Mouse (Mus musculus): Measurements from ENCODE around the gene Tmem240. TPM values are rescaled to one million over a fixed set of nuclear protein-coding genes. Genes with fewer than 3 reads are reported as not detected.

Tmem240 gene
- polyA plus RNA-seq, 1 experiment, result 0.54 TPM

GRCm38 (mm10) chr4:155790021-155790489, 55.5 kb downstream of the Tmem240 start, which contains the start of gene Ankrd65:
TSS of gene Ankrd65 (plus strand) at chr4:155790439.
- Histone ChIP-seq H3K9ac (ENCODE audit: low read depth, poor library complexity, severe bottlenecking) (no peak within 1 kb of the TSS), H3K9me3 (replicated peaks; ENCODE audit: control insufficient read depth, insufficient read depth, low read length, poor library complexity, severe bottlenecking) (no peaks in the 10 kb centered on the region), H3K36me3 (ENCODE audit: control insufficient read depth, insufficient read depth, low read length, poor library complexity, severe bottlenecking) (no peaks in the 10 kb centered on the region), H3K4me1 (ENCODE audit: control insufficient read depth, insufficient read depth, low read length) (no peaks in the 10 kb centered on the region), H3K27ac (ENCODE audit: insufficient read depth, low read length) (no peak within 1 kb of the TSS), H3K27me3 (ENCODE audit: control insufficient read depth, insufficient read depth, low read length, poor library complexity, severe bottlenecking) (no peaks in the 10 kb centered on the region), H3K4me3 (ENCODE audit: low read depth, low read length) (no peak within 1 kb of the TSS)
- TF ChIP-seq CTCF (IDR thresholded peaks at IDR 0.05; ENCODE audit: low read depth, low read length) (no peak), POLR2A (IDR thresholded peaks at IDR 0.05; ENCODE audit: insufficient read depth, low read length) (no peak), EP300 (IDR thresholded peaks at IDR 0.05; ENCODE audit: insufficient read depth, low read depth, low read length) (no peak)

Other genes starting within 250 kb of the Tmem240 start
- 534 and 541 TPM in 2 replicates for gene Gnb1, start 243.4 kb upstream of the Tmem240 start, polyA plus RNA-seq (2011; ENCODE audit: insufficient read depth, insufficient read length, low read depth, missing spikeins)
- gene Nadk, start 172.4 kb upstream of the Tmem240 start, polyA plus RNA-seq (2011; ENCODE audit: insufficient read depth, insufficient read length, low read depth, missing spikeins), result 108 and 116 TPM in 2 replicates
- gene Slc35e2, start 133.4 kb upstream of the Tmem240 start, polyA plus RNA-seq (2011; ENCODE audit: insufficient read depth, insufficient read length, low read depth, missing spikeins), result 19.4 and 20.2 TPM in 2 replicates
- 105 and 113 TPM in 2 replicates for gene Cdk11b, start 109.9 kb upstream of the Tmem240 start, polyA plus RNA-seq (2011; ENCODE audit: insufficient read depth, insufficient read length, low read depth, missing spikeins)
- not detected in 2 replicates for gene Gm10563, start 89.4 kb upstream of the Tmem240 start, polyA plus RNA-seq (2011; ENCODE audit: insufficient read depth, insufficient read length, low read depth, missing spikeins)
- gene Mmp23, start 81.4 kb upstream of the Tmem240 start, polyA plus RNA-seq (2011; ENCODE audit: insufficient read depth, insufficient read length, low read depth, missing spikeins), result 11.7 and 13.6 TPM in 2 replicates
- gene Mib2, start 65.6 kb upstream of the Tmem240 start, polyA plus RNA-seq (2011; ENCODE audit: insufficient read depth, insufficient read length, low read depth, missing spikeins), result 13.4 and 18.4 TPM in 2 replicates
- gene Fndc10, start 40.5 kb upstream of the Tmem240 start, polyA plus RNA-seq (2011; ENCODE audit: insufficient read depth, insufficient read length, low read depth, missing spikeins), result 11.9 and 15.0 TPM in 2 replicates
- gene Ssu72, start 30.0 kb upstream of the Tmem240 start, polyA plus RNA-seq (2011; ENCODE audit: insufficient read depth, insufficient read length, low read depth, missing spikeins), result 144 and 151 TPM in 2 replicates
- gene Atad3a, start 26.3 kb downstream of the Tmem240 start, polyA plus RNA-seq (2011; ENCODE audit: insufficient read depth, insufficient read length, low read depth, missing spikeins), result 78.2 and 89.5 TPM in 2 replicates
- gene Vwa1, start 39.9 kb downstream of the Tmem240 start, polyA plus RNA-seq (2011; ENCODE audit: insufficient read depth, insufficient read length, low read depth, missing spikeins), result 0.67 and 0.99 TPM in 2 replicates
- 0.26 and 0.40 TPM in 2 replicates for gene Tmem88b, start 51.1 kb downstream of the Tmem240 start, polyA plus RNA-seq (2011; ENCODE audit: insufficient read depth, insufficient read length, low read depth, missing spikeins)
- not detected in 2 replicates for gene Ankrd65, start 55.6 kb downstream of the Tmem240 start, polyA plus RNA-seq (2011; ENCODE audit: insufficient read depth, insufficient read length, low read depth, missing spikeins)
- 70.0 and 82.8 TPM in 2 replicates for gene Mrpl20, start 68.1 kb downstream of the Tmem240 start, polyA plus RNA-seq (2011; ENCODE audit: insufficient read depth, insufficient read length, low read depth, missing spikeins)
- 86.1 and 87.6 TPM in 2 replicates for gene Ccnl2, start 77.7 kb downstream of the Tmem240 start, polyA plus RNA-seq (2011; ENCODE audit: insufficient read depth, insufficient read length, low read depth, missing spikeins)
- gene Aurkaip1, start 96.5 kb downstream of the Tmem240 start, polyA plus RNA-seq (2011; ENCODE audit: insufficient read depth, insufficient read length, low read depth, missing spikeins), result 70.6 and 76.0 TPM in 2 replicates
- 21.1 and 26.1 TPM in 2 replicates for gene Mxra8, start 104.9 kb downstream of the Tmem240 start, polyA plus RNA-seq (2011; ENCODE audit: insufficient read depth, insufficient read length, low read depth, missing spikeins)
- gene Dvl1, start 112.6 kb downstream of the Tmem240 start, polyA plus RNA-seq (2011; ENCODE audit: insufficient read depth, insufficient read length, low read depth, missing spikeins), result 15.2 and 20.3 TPM in 2 replicates
- gene Tas1r3, start 128.6 kb downstream of the Tmem240 start, polyA plus RNA-seq (2011; ENCODE audit: insufficient read depth, insufficient read length, low read depth, missing spikeins), result 0.28 and 0.44 TPM in 2 replicates
- gene Cptp, start 134.6 kb downstream of the Tmem240 start, polyA plus RNA-seq (2011; ENCODE audit: insufficient read depth, insufficient read length, low read depth, missing spikeins), result 6.0 and 7.9 TPM in 2 replicates
- 43.3 and 45.3 TPM in 2 replicates for gene Ints11, start 134.7 kb downstream of the Tmem240 start, polyA plus RNA-seq (2011; ENCODE audit: insufficient read depth, insufficient read length, low read depth, missing spikeins)
- gene Pusl1, start 157.0 kb downstream of the Tmem240 start, polyA plus RNA-seq (2011; ENCODE audit: insufficient read depth, insufficient read length, low read depth, missing spikeins), result 15.3 and 19.4 TPM in 2 replicates
- gene Acap3, start 157.0 kb downstream of the Tmem240 start, polyA plus RNA-seq (2011; ENCODE audit: insufficient read depth, insufficient read length, low read depth, missing spikeins), result 2.6 and 3.8 TPM in 2 replicates
- 100 and 104 TPM in 2 replicates for gene Ube2j2, start 209.0 kb downstream of the Tmem240 start, polyA plus RNA-seq (2011; ENCODE audit: insufficient read depth, insufficient read length, low read depth, missing spikeins)
- 18.8 and 19.1 TPM in 2 replicates for gene C1qtnf12, start 227.5 kb downstream of the Tmem240 start, polyA plus RNA-seq (2011; ENCODE audit: insufficient read depth, insufficient read length, low read depth, missing spikeins)

Data from ES-Bruce4 (cell line).